Mouse (Mus musculus) lung, adult 2 months (tissue): ENCODE measurements around the gene Pelp1. TPM values are rescaled to one million over a fixed set of nuclear protein-coding genes. Genes with fewer than 3 reads are reported as not detected.
A peak's percentile ranks its signal among the peaks of the same experiment; 100 is the strongest.

Experiments
- DNase-seq: peaks from one replicate; pipeline ENCODE4 v3.0.0; 2022
- H3K4me1 ChIP-seq: fragments of 200-500 bp; 2 replicates; pipeline ENCODE4 v1.6.1; 2011; ENCODE audit warnings: low read length; ENCODE audit not compliant: control insufficient read depth, insufficient read depth
- H3K4me3 ChIP-seq: fragments of 200-500 bp; replicated peaks from 2 replicates; pipeline ENCODE3; 2011; ENCODE audit warnings: low read depth, mild to moderate bottlenecking, control low read depth, low read length; ENCODE audit errors: extremely low read depth
- CTCF ChIP-seq: fragments of 200-500 bp; IDR thresholded peaks from 2 replicates; pipeline ENCODE4 v1.5.1; 2011; ENCODE audit warnings: mild to moderate bottlenecking, low read length, control low read depth; ENCODE audit not compliant: insufficient read depth
- POLR2A ChIP-seq: fragments of 200-500 bp; IDR thresholded peaks from 2 replicates; pipeline ENCODE4 v1.6.1; 2011; ENCODE audit warnings: low read depth, mild to moderate bottlenecking, control low read depth, low read length, borderline replicate concordance; ENCODE audit errors: extremely low read depth
- WGBS: fragments of 180-500 bp; shearing (Covaris S2); methylation state at CpG from one replicate; pipeline ENCODE4 v1.1.7; 2018; 5-methylcytosine and 5-hydroxymethylcytosine counted together
- polyA plus RNA-seq: library from polyadenylated mRNA; depleted of rRNA; stranded (reverse); fragments of >200 nt; gene quantifications from 2 replicates; pipeline ENCODE4 v1.2.3, GENCODE M21; 2012; rRNA removed

Pelp1 gene
- polyA plus RNA-seq: 15.9 and 17.4 TPM in 2 replicates

GRCm38 (mm10) chr11:70409594-70410296 lies at the start of gene Pelp1:
TSS of gene Pelp1 (minus strand) at chr11:70410031.
- H3K4me1 ChIP-seq: peaks cover 2% of the 10 kb centered on the region; the same call in 1 of the 2 replicates
- H3K4me3 ChIP-seq: peak within 1 kb of the TSS; percentile 95
- under 1% methylated on average over 59 of the region's 59 CpGs for WGBS
- peak; percentile 87 for DNase-seq
- TF ChIP-seq CTCF (no peak), POLR2A (peak; percentile 66; the same call in 1 of the 2 replicates)

- TF ChIP-seq POLR2A: peak; percentile 13; the same call in 1 of the 2 replicates
- TF ChIP-seq CTCF: no peak
- DNase-seq: peak; percentile 48
- WGBS: 14% methylated on average over 32 of the region's 32 CpGs
- Histone ChIP-seq H3K4me3 (peak within 1 kb of the TSS; percentile 86), H3K4me1 (peaks cover 4% of the 10 kb centered on the region)
Observed at GRCm38 (mm10) chr11:70458688-70459600, 49.1 kb upstream of the Pelp1 start, which contains the start of gene Zmynd15. TSS of gene Zmynd15 (plus strand) at chr11:70459433.

GRCm38 (mm10) chr11:70453261-70454044 lies 43.6 kb upstream of the Pelp1 start:
- no peak for TF ChIP-seq CTCF
- TF ChIP-seq POLR2A: no peak
- H3K4me3 ChIP-seq: no peak overlapping the region
- no peak for DNase-seq
- 72% methylated on average over 9 of the region's 9 CpGs for WGBS
- H3K4me1 ChIP-seq: peaks cover under 1% of the 10 kb centered on the region

GRCm38 (mm10) chr11:70451797-70452498 lies 42.1 kb upstream of the Pelp1 start, which contains the start of gene Med11:
TSS of gene Med11 (plus strand) at chr11:70451919.
- WGBS: under 1% methylated on average over 46 of the region's 46 CpGs

GRCm38 (mm10) chr11:70450926-70451325 lies 41.1 kb upstream of the Pelp1 start:
- WGBS: 79% methylated on average over 2 of the region's 2 CpGs
- Histone ChIP-seq H3K4me1 (no peaks in the 10 kb centered on the region), H3K4me3 (no peak overlapping the region)
- no peak for DNase-seq
- TF ChIP-seq POLR2A (no peak), CTCF (no peak)

More at GRCm38 (mm10) chr11:70451797-70452498, 42.1 kb upstream of the Pelp1 start, which contains the start of gene Med11:
- DNase-seq: peak; percentile 97
- Histone ChIP-seq H3K4me3 (peak within 1 kb of the TSS; percentile 87), H3K4me1 (no peaks in the 10 kb centered on the region)
- TF ChIP-seq POLR2A (peak; percentile 88; the same call in 1 of the 2 replicates), CTCF (peak; percentile 83)

- WGBS: 61% methylated on average over 1 of the region's 1 CpGs
- no peak overlapping the region for H3K4me3 ChIP-seq
- 0 out of 2 replicates have a peak, but pooled peaks cover 2% of the 10 kb centered on the region for H3K4me1 ChIP-seq
- TF ChIP-seq CTCF (no peak), POLR2A (no peak)
- DNase-seq: no peak
Observed at GRCm38 (mm10) chr11:70447373-70447772, 37.5 kb upstream of the Pelp1 start.

- 29% methylated on average over 3 of the region's 3 CpGs for WGBS
- Histone ChIP-seq H3K4me3 (no peak overlapping the region), H3K4me1 (0 out of 2 replicates have a peak, but pooled peaks cover 2% of the 10 kb centered on the region)
- TF ChIP-seq POLR2A (no peak), CTCF (no peak)
- no peak for DNase-seq
Observed at GRCm38 (mm10) chr11:70446756-70447155, 36.9 kb upstream of the Pelp1 start.

- no peak for DNase-seq
- TF ChIP-seq POLR2A (no peak), CTCF (no peak)
- H3K4me1 ChIP-seq: peaks cover 2% of the 10 kb centered on the region; the same call in 1 of the 2 replicates
- WGBS: 60% methylated on average over 6 of the region's 6 CpGs
- no peak overlapping the region for H3K4me3 ChIP-seq
Observed at GRCm38 (mm10) chr11:70444667-70445066, 34.8 kb upstream of the Pelp1 start.
